Mouse (Mus musculus) forebrain, embryonic 11.5 days (tissue): ENCODE measurements at regions not wholly inside any gene's neighbourhood (a gene's known extent, or its start where the extent isn't known, plus 50 kb on each side); places are given as distances from the start of the nearest gene placed in this dataset.
A peak's percentile ranks its signal among the peaks of the same experiment; 100 is the strongest.

Experiments used
- ATAC-seq: fragments of 200-750 bp; cut with Nextera tagmentation; replicated peaks from 2 replicates; pipeline ENCODE4 v1.8.0; 2017; ENCODE audit warnings: moderate TSS enrichment; ENCODE audit not compliant: low FRiP score
- DNase-seq: peaks from one replicate; pipeline ENCODE4 v3.0.0-alpha.2; 2017; ENCODE audit warnings: low spot score
- H3K27ac ChIP-seq: fragments of 300-500 bp; sonication (generic); 2 replicates; pipeline ENCODE4 v1.5.1; 2014; ENCODE audit warnings: low read depth, low read length
- H3K27me3 ChIP-seq: fragments of 300-500 bp; sonication (generic); 2 replicates; pipeline ENCODE4 v1.6.1; 2014; ENCODE audit warnings: mild to moderate bottlenecking, low read length, mixed read lengths; ENCODE audit not compliant: control insufficient read depth, insufficient read depth
- H3K36me3 ChIP-seq: fragments of 300-500 bp; sonication (generic); 2 replicates; pipeline ENCODE4 v1.6.1; 2014; ENCODE audit warnings: mild to moderate bottlenecking, low read length, moderate library complexity, mixed read lengths; ENCODE audit not compliant: control insufficient read depth, insufficient read depth
- H3K4me1 ChIP-seq: fragments of 300-500 bp; sonication (generic); replicated peaks from 2 replicates; pipeline ENCODE4 v1.6.1; 2014; ENCODE audit warnings: low read length, mixed read lengths; ENCODE audit not compliant: control insufficient read depth, insufficient read depth
- H3K4me2 ChIP-seq: fragments of 300-500 bp; sonication (generic); 2 replicates; pipeline ENCODE4 v1.6.1; 2014; ENCODE audit warnings: low read depth, mild to moderate bottlenecking, low read length, moderate library complexity, mixed read lengths; ENCODE audit not compliant: severe bottlenecking
- H3K4me3 ChIP-seq: fragments of 300-500 bp; sonication (generic); 2 replicates; pipeline ENCODE4 v1.5.1; 2014; ENCODE audit warnings: low read depth, low read length
- H3K9ac ChIP-seq: fragments of 300-500 bp; sonication (generic); 2 replicates; pipeline ENCODE4 v1.6.1; 2014; ENCODE audit warnings: low read length
- H3K9me3 ChIP-seq: fragments of 300-500 bp; sonication (generic); 2 replicates; pipeline ENCODE4 v1.6.1; 2016; ENCODE audit warnings: low read length, mixed read lengths; ENCODE audit not compliant: control insufficient read depth
- WGBS: fragments of 180-500 bp; shearing (Covaris S2); extraction: QIAGEN DNeasy Blood & Tissue Kit; methylation state at CpG from one replicate; pipeline ENCODE4 v1.1.7; 2014; 5-methylcytosine and 5-hydroxymethylcytosine counted together

DNA sequence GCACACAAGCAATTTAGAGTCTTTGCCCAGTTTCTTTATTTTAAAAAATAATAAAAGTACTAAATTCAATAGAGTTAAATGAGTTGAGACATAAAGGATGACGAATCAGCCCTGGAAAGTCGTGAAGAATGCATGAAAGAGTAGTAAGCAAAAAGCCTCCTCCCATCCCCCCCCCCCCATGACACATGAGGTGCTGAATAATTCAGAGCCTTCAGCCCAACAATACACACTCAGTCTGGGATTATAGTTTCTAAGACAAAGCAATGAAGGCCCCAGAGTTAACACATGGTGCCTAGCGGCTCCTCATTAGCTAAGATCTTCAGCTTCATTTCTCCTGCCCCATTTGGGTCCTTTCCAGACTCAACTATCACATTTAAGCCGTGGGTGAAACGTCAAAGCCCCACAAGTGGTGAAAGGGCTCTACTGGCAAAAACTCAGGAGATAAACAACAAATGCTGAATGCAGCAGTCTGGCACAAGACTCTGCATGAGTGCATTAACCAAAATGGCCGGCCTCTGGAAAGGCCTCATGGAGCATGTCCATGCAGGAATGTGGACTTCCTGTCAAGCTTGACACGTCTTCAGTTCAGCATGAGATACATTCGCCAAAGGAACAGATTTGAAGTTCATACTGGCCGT is 560.9 kb upstream of the Gm26657 start:
- ATAC-seq (peak; percentile 90), DNase-seq (peak; percentile 49)
- Histone ChIP-seq H3K36me3 (no peaks in the 10 kb centered on the region), H3K27me3 (no peaks in the 10 kb centered on the region), H3K4me2 (no peak overlapping the region), H3K27ac (0 out of 2 replicates have a peak overlapping the region, but pooled peaks have one; percentile 38), H3K9ac (no peak overlapping the region), H3K4me1 (no peaks in the 10 kb centered on the region), H3K4me3 (no peak overlapping the region), H3K9me3 (no peaks in the 10 kb centered on the region)
- 51% methylated on average over 9 of the region's 9 CpGs for WGBS

DNA sequence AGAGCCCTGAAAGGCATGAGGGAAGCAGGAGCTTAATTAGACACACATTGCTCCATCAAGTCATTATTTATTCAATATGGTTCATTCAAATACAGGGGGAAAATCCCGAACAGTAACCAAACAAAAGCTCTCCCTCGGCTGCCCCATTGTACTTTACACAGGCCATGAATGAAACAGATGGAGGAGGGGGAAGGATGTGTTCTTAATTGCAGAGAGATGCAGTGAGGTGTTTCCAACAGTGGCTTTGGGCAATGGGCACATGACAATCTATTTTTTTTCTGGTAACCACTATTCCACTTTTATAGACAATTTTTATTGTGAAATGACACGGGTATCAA is 578.6 kb upstream of the Gm26657 start:
- H3K9me3 ChIP-seq = no peaks in the 10 kb centered on the region; the same call in 1 of the 2 replicates
- no peak overlapping the region for H3K4me2 ChIP-seq
- ATAC-seq (peak; percentile 70), DNase-seq (no peak)
- 0 out of 2 replicates have a peak overlapping the region, but pooled peaks have one; percentile 46 for H3K27ac ChIP-seq
- no peak overlapping the region for H3K4me3 ChIP-seq
- no peaks in the 10 kb centered on the region for H3K27me3 ChIP-seq
- no peaks in the 10 kb centered on the region for H3K36me3 ChIP-seq
- WGBS = 50% methylated on average over 3 of the region's 3 CpGs
- no peak overlapping the region for H3K9ac ChIP-seq
- no peaks in the 10 kb centered on the region; the same call in 1 of the 2 replicates for H3K4me1 ChIP-seq

GRCm38 (mm10) chr4:56160551-56161256 is 579.2 kb upstream of the Gm26657 start:
- 0 out of 2 replicates have a peak overlapping the region, but pooled peaks have one; percentile 46 for H3K27ac ChIP-seq
- 70% methylated on average over 13 of the region's 13 CpGs for WGBS
- peak; percentile 73; the same call in 1 of the 2 replicates for ATAC-seq

DNA sequence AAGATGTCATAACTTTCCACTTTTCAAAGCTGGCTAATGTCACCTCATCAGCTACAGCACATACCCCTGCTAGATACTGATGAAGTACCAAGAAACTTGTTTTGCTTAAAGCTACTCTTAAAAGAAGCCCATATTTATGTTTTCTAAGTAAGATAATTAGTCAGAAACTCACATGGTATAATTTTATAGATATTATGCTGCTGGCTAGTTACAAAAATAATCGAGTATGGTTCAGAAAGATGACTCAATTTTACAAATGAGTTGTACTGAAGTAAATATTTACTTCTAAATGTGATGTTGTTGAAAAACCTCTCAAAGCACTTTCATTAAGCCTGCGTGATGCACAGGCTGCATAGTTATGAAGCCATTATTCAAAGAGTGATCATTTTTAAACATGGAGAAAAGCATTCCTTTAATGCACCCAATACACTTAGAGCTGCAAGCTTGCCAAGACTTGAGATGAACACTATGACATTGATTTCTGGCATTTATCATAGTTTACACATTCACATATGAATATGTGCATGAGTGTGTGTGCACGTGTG is 582.3 kb upstream of the Gm26657 start:
- DNase-seq (no peak), ATAC-seq (no peak)
- H3K4me3 ChIP-seq = no peak overlapping the region
- no peaks in the 10 kb centered on the region; the same call in 1 of the 2 replicates for H3K9me3 ChIP-seq
- H3K4me2 ChIP-seq = no peak overlapping the region
- H3K9ac ChIP-seq = no peak overlapping the region
- no peak overlapping the region for H3K27ac ChIP-seq
- 93% methylated on average over 3 of the region's 3 CpGs for WGBS
- H3K36me3 ChIP-seq = no peaks in the 10 kb centered on the region
- no peaks in the 10 kb centered on the region; the same call in 1 of the 2 replicates for H3K4me1 ChIP-seq
- no peaks in the 10 kb centered on the region for H3K27me3 ChIP-seq

More at GRCm38 (mm10) chr4:56160551-56161256, 579.2 kb upstream of the Gm26657 start:
- Histone ChIP-seq H3K4me2 (no peak overlapping the region), H3K9me3 (no peaks in the 10 kb centered on the region; the same call in 1 of the 2 replicates), H3K4me3 (no peak overlapping the region), H3K4me1 (no peaks in the 10 kb centered on the region; the same call in 1 of the 2 replicates), H3K27me3 (no peaks in the 10 kb centered on the region), H3K9ac (peak overlapping the region; percentile 6; the same call in 1 of the 2 replicates), H3K36me3 (no peaks in the 10 kb centered on the region)
- DNase-seq = peak; percentile 51

DNA sequence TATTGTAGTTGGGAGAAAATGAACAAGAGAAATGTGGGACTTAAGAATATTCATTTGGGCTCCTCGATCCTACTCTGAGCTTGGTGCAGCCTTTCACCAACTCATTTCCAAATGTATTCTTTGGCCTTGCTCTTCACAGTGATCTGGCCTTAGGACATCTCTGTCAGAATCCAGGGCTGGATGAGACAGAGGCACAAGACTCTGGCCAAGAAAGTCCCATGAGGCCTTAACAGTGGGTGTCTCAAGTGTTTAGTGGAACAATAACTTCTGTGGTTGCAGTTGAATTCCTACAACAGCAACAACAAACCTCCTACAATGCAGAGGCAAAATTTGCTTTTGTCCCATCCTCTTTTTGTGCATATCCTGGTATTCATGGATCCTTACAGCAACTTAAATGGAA is 589.2 kb upstream of the Gm26657 start:
- Histone ChIP-seq H3K27me3 (no peaks in the 10 kb centered on the region), H3K4me3 (no peak overlapping the region), H3K4me1 (no peaks in the 10 kb centered on the region), H3K36me3 (no peaks in the 10 kb centered on the region), H3K27ac (no peak overlapping the region), H3K9me3 (no peaks in the 10 kb centered on the region), H3K4me2 (no peak overlapping the region), H3K9ac (no peak overlapping the region)
- whole genome bisulfite sequencing = 90% methylated on average over 1 of the region's 1 CpGs
- no peak for DNase-seq
- ATAC-seq = no peak

- Histone ChIP-seq H3K9ac (no peak overlapping the region), H3K27me3 (no peaks in the 10 kb centered on the region), H3K27ac (no peak overlapping the region), H3K4me2 (no peak overlapping the region), H3K9me3 (no peaks in the 10 kb centered on the region), H3K4me3 (no peak overlapping the region), H3K4me1 (no peaks in the 10 kb centered on the region), H3K36me3 (no peaks in the 10 kb centered on the region)
- no peak for DNase-seq
- no peak for ATAC-seq
- 85% methylated on average over 2 of the region's 2 CpGs for WGBS
Measured at GRCm38 (mm10) chr4:56143827-56144226, 596.0 kb upstream of the Gm26657 start.

DNA sequence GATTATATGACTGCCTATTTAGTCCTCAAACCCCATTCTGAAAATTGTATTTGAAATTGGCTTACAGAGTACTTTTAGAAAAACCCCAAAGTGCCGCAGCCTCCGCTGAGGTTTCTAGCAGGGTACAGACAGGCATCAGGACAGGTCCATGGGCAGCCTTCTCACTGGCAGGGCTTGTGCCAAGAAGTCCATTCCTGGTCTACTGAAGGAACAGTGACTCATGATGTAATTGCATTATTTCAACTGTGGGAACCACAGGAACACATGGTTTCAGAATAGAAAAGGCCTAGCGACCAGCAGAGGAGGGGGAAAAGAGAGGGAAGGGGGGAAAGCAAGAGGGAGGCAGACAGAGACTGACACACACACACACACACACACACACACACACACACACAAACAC is 603.0 kb upstream of the Gm26657 start:
- no peak for ATAC-seq
- DNase-seq = no peak
- Histone ChIP-seq H3K36me3 (no peaks in the 10 kb centered on the region), H3K4me3 (no peak overlapping the region), H3K27me3 (no peaks in the 10 kb centered on the region), H3K9ac (no peak overlapping the region), H3K4me2 (no peak overlapping the region), H3K9me3 (no peaks in the 10 kb centered on the region), H3K4me1 (no peaks in the 10 kb centered on the region), H3K27ac (no peak overlapping the region)
- 91% methylated on average over 3 of the region's 3 CpGs for WGBS

DNA sequence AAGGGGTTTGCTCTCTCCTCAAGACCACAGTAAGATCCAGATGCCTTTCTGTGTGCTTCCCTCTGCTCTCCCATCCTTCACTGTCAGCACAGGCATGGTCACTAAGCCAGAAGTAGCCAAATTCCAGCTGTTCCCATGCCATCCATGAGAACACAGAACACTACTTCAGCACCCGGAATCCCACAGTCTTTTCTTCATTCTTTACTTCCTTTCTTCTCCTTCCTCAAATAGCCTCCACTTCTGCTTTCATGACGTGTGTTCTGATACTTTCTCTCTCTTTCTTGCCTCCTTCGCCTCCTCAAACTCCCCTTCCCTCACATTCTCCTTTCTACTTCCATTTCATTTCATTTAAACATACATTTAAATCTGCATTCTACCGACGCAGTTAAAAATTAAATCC is 602.1 kb upstream of the Klf4 start:
- Histone ChIP-seq H3K36me3 (no peaks in the 10 kb centered on the region), H3K9me3 (no peaks in the 10 kb centered on the region), H3K4me2 (no peak overlapping the region), H3K4me1 (no peaks in the 10 kb centered on the region), H3K27me3 (no peaks in the 10 kb centered on the region), H3K4me3 (no peak overlapping the region), H3K9ac (no peak overlapping the region), H3K27ac (no peak overlapping the region)
- DNase-seq (no peak), ATAC-seq (no peak)
- 87% methylated on average over 5 of the region's 5 CpGs for WGBS
